Mouse (Mus musculus): ENCODE data around the gene Zfp740. TPM values are rescaled to one million over a fixed set of nuclear protein-coding genes. Genes with fewer than 3 reads are reported as not detected.

The Zfp740 gene
- total and polyA plus RNA-seq, 2 experiments from 2014 or later = 33.8 to 49.5 TPM

GRCm38 (mm10) chr15:102204674-102205505, 1.8 kb downstream of the Zfp740 start, which contains the start of gene Csad:
Gene Csad, minus strand, starts transcription at chr15:102204724.
- no peaks in the 10 kb centered on the region for H3K9me3 ChIP-seq (ENCODE audit: low read length)
- DNase-seq (ENCODE audit: low spot score) (no peak), ATAC-seq (no peak)
- H3K27me3 ChIP-seq (ENCODE audit: insufficient read depth, low read length) = no peaks in the 10 kb centered on the region
- H3K4me2 ChIP-seq (ENCODE audit: low read depth, low read length) = peak within 1 kb of the TSS; percentile 65
- WGBS = 44% methylated on average over 19 of the region's 19 CpGs
- no peak for TF ChIP-seq CTCF (IDR thresholded peaks at IDR 0.05; ENCODE audit: low read depth)
- H3K36me3 ChIP-seq (ENCODE audit: insufficient read depth, low read length) = peaks cover 21% of the 10 kb centered on the region
- peak within 1 kb of the TSS; percentile 92 for H3K9ac ChIP-seq (replicated peaks; ENCODE audit: low read length)
- peak within 1 kb of the TSS; percentile 91 for H3K4me3 ChIP-seq (ENCODE audit: low read length)
- peaks cover 24% of the 10 kb centered on the region for H3K4me1 ChIP-seq (ENCODE audit: insufficient read depth, low read length)
- peak within 1 kb of the TSS; percentile 100 for H3K27ac ChIP-seq

GRCm38 (mm10) chr15:102205779-102206178, 2.7 kb downstream of the Zfp740 start:
- peaks cover 26% of the 10 kb centered on the region for H3K36me3 ChIP-seq (ENCODE audit: insufficient read depth, low read length)
- peaks cover 24% of the 10 kb centered on the region for H3K4me1 ChIP-seq (ENCODE audit: insufficient read depth, low read length)
- peak; percentile 55 for ATAC-seq

GRCm38 (mm10) chr15:102207351-102207750, 4.3 kb downstream of the Zfp740 start:
- 66% methylated on average over 3 of the region's 3 CpGs for WGBS
- Histone ChIP-seq H3K9me3 (ENCODE audit: low read length) (no peaks in the 10 kb centered on the region), H3K4me2 (ENCODE audit: low read depth, low read length) (no peak overlapping the region), H3K4me1 (ENCODE audit: insufficient read depth, low read length) (peaks cover 22% of the 10 kb centered on the region), H3K9ac (replicated peaks; ENCODE audit: low read length) (0 out of 2 replicates have a peak overlapping the region, but pooled peaks have one; percentile 13), H3K36me3 (ENCODE audit: insufficient read depth, low read length) (peaks cover 34% of the 10 kb centered on the region), H3K27ac (no peak overlapping the region), H3K27me3 (ENCODE audit: insufficient read depth, low read length) (no peaks in the 10 kb centered on the region), H3K4me3 (ENCODE audit: low read length) (no peak overlapping the region)
- no peak for ATAC-seq
- TF ChIP-seq CTCF (IDR thresholded peaks at IDR 0.05; ENCODE audit: low read depth) = no peak
- no peak for DNase-seq (ENCODE audit: low spot score)

More at GRCm38 (mm10) chr15:102205779-102206178, 2.7 kb downstream of the Zfp740 start:
- peak overlapping the region; percentile 65 for H3K4me2 ChIP-seq (ENCODE audit: low read depth, low read length)
- H3K9ac ChIP-seq (replicated peaks; ENCODE audit: low read length) = peak overlapping the region; percentile 30
- H3K9me3 ChIP-seq (ENCODE audit: low read length) = no peaks in the 10 kb centered on the region
- peak overlapping the region; percentile 100 for H3K27ac ChIP-seq
- WGBS = 12% methylated on average over 8 of the region's 8 CpGs
- DNase-seq (ENCODE audit: low spot score) = peak; percentile 87
- TF ChIP-seq CTCF (IDR thresholded peaks at IDR 0.05; ENCODE audit: low read depth) = no peak
- H3K4me3 ChIP-seq (ENCODE audit: low read length) = peak overlapping the region; percentile 91
- H3K27me3 ChIP-seq (ENCODE audit: insufficient read depth, low read length) = no peaks in the 10 kb centered on the region

- H3K9me3 ChIP-seq (ENCODE audit: low read length) = no peaks in the 10 kb centered on the region
- H3K4me2 ChIP-seq (ENCODE audit: low read depth, low read length) = no peak overlapping the region
- DNase-seq (ENCODE audit: low spot score) (no peak), ATAC-seq (no peak)
- H3K27ac ChIP-seq = no peak overlapping the region
- H3K9ac ChIP-seq (replicated peaks; ENCODE audit: low read length) = no peak overlapping the region
- no peak for TF ChIP-seq CTCF (IDR thresholded peaks at IDR 0.05; ENCODE audit: low read depth)
- no peak overlapping the region for H3K4me3 ChIP-seq (ENCODE audit: low read length)
- peaks cover 17% of the 10 kb centered on the region for H3K4me1 ChIP-seq (ENCODE audit: insufficient read depth, low read length)
- H3K27me3 ChIP-seq (ENCODE audit: insufficient read depth, low read length) = no peaks in the 10 kb centered on the region
- peaks cover 42% of the 10 kb centered on the region for H3K36me3 ChIP-seq (ENCODE audit: insufficient read depth, low read length)
- 89% methylated on average over 9 of the region's 9 CpGs for WGBS
Measured at GRCm38 (mm10) chr15:102208092-102208561, 5.1 kb downstream of the Zfp740 start.

- no peak overlapping the region for H3K27ac ChIP-seq
- no peak overlapping the region for H3K9ac ChIP-seq (replicated peaks; ENCODE audit: low read length)
- no peaks in the 10 kb centered on the region for H3K9me3 ChIP-seq (ENCODE audit: low read length)
- H3K4me3 ChIP-seq (ENCODE audit: low read length) = no peak overlapping the region
- DNase-seq (ENCODE audit: low spot score) (no peak), ATAC-seq (no peak)
- TF ChIP-seq CTCF (IDR thresholded peaks at IDR 0.05; ENCODE audit: low read depth) = no peak
- H3K4me2 ChIP-seq (ENCODE audit: low read depth, low read length) = no peak overlapping the region
- H3K27me3 ChIP-seq (ENCODE audit: insufficient read depth, low read length) = no peaks in the 10 kb centered on the region
- peaks cover 45% of the 10 kb centered on the region for H3K36me3 ChIP-seq (ENCODE audit: insufficient read depth, low read length)
- H3K4me1 ChIP-seq (ENCODE audit: insufficient read depth, low read length) = peaks cover 17% of the 10 kb centered on the region
- WGBS = 92% methylated on average over 8 of the region's 8 CpGs
Measured at GRCm38 (mm10) chr15:102209114-102209513, 6.1 kb downstream of the Zfp740 start.

GRCm38 (mm10) chr15:102210816-102211215, 7.8 kb downstream of the Zfp740 start:
- Histone ChIP-seq H3K27me3 (ENCODE audit: insufficient read depth, low read length) (no peaks in the 10 kb centered on the region), H3K9me3 (ENCODE audit: low read length) (no peaks in the 10 kb centered on the region), H3K27ac (no peak overlapping the region), H3K4me2 (ENCODE audit: low read depth, low read length) (no peak overlapping the region), H3K4me3 (ENCODE audit: low read length) (no peak overlapping the region), H3K9ac (replicated peaks; ENCODE audit: low read length) (no peak overlapping the region), H3K36me3 (ENCODE audit: insufficient read depth, low read length) (peaks cover 45% of the 10 kb centered on the region), H3K4me1 (ENCODE audit: insufficient read depth, low read length) (peaks cover 5% of the 10 kb centered on the region)
- TF ChIP-seq CTCF (IDR thresholded peaks at IDR 0.05; ENCODE audit: low read depth) = no peak
- WGBS = 89% methylated on average over 4 of the region's 4 CpGs
- ATAC-seq (no peak), DNase-seq (ENCODE audit: low spot score) (no peak)

- Histone ChIP-seq H3K4me1 (ENCODE audit: insufficient read depth, low read length) (no peaks in the 10 kb centered on the region), H3K9me3 (ENCODE audit: low read length) (no peaks in the 10 kb centered on the region), H3K4me3 (ENCODE audit: low read length) (no peak overlapping the region), H3K9ac (replicated peaks; ENCODE audit: low read length) (no peak overlapping the region), H3K27me3 (ENCODE audit: insufficient read depth, low read length) (no peaks in the 10 kb centered on the region), H3K36me3 (ENCODE audit: insufficient read depth, low read length) (peaks cover 45% of the 10 kb centered on the region), H3K27ac (no peak overlapping the region), H3K4me2 (ENCODE audit: low read depth, low read length) (no peak overlapping the region)
- ATAC-seq (no peak), DNase-seq (ENCODE audit: low spot score) (no peak)
- TF ChIP-seq CTCF (IDR thresholded peaks at IDR 0.05; ENCODE audit: low read depth) = no peak
- 82% methylated on average over 6 of the region's 6 CpGs for WGBS
Measured at GRCm38 (mm10) chr15:102211895-102212294, 8.8 kb downstream of the Zfp740 start.

Data from hindbrain, postnatal 0 days (tissue).